ENCODE assay signal across 1 mouse cellular context in the genomic region with DNA sequence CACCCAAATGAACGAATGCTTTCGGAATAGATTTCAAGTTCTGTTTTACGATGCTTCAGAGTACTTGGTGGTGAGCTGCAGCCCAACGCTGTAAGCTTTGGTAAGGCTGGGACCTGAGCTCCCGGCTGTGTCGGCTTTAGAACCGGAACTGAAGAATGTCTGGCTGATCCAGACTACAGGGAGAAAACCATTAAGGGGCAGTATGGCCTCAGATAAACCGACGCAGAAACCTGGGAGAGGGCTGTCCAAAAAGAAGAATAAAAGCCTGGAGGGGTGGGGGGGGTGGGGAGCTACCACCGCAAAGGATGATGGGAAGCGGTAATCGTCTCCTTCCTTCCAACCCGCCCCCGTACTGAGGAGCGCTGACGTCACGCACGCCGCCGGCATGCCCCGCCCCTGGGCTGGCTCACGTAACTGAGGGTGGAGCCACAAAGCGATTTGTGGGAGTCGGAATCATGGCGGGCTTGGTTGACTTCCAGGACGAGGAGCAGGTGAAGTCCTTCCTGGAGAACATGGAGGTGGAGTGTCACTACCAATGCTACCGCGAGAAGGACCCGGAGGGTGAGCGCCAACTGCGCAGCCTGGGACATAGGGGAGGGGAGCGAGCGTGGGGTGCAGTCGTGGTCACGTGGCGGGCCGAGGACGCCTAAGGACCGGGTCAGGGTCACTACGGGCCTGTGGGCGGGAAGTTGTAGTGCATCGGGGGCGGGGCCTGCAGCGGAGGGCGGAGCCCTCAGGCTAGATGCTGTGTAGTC.
TF ChIP-seq lines count a peak whose summit lies in the region.

TSS of gene Coa7 (plus strand) at position 411 of the 755 bp plus-strand sequence.

TF ChIP-seq in MEL, 35 proteins besides CTCF, POLR2A, EP300 and RAD21 (continued from another document):
- TF ChIP-seq ELF1 (IDR thresholded peaks at IDR 0.05; ENCODE audit: low read depth, low read length) (peak; percentile 34; the same call in 1 of the 2 replicates), MXI1 (IDR thresholded peaks at IDR 0.05; ENCODE audit: low read depth, low read length) (peak; percentile 98), ZC3H11A (IDR thresholded peaks at IDR 0.05; ENCODE audit: low read depth, low read length) (no peak), ZKSCAN1 (IDR thresholded peaks at IDR 0.05; ENCODE audit: low read depth, low read length) (no peak), CHD1 (IDR thresholded peaks at IDR 0.05; ENCODE audit: low read depth, low read length) (no peak), JUND (IDR thresholded peaks at IDR 0.05; ENCODE audit: low read depth, low read length) (no peak), MYB (IDR thresholded peaks at IDR 0.05; ENCODE audit: low read depth, low read length) (no peak), TCF12 (IDR thresholded peaks at IDR 0.05; ENCODE audit: low read depth, low read length) (peak; percentile 48; the same call in 1 of the 2 replicates), MAZ (IDR thresholded peaks at IDR 0.05; ENCODE audit: low read depth, low read length) (peak; percentile 60; the same call in 1 of the 2 replicates), GABPA (IDR thresholded peaks at IDR 0.05; ENCODE audit: low read depth, low read length) (no peak), HCFC1 (IDR thresholded peaks at IDR 0.05; ENCODE audit: low read depth, low read length) (peak; percentile 77), KAT2A (conservative IDR thresholded peaks at IDR 0.05; ENCODE audit: low read depth, low read length) (no peak; the same call in 1 of the 2 replicates), E2F4 (IDR thresholded peaks at IDR 0.05; ENCODE audit: borderline replicate concordance, low read depth, low read length) (0 out of 2 replicates have a peak, but pooled peaks have one; percentile 21), ETS1 (IDR thresholded peaks at IDR 0.05; ENCODE audit: low read depth, low read length) (peak; percentile 66; the same call in 1 of the 2 replicates), TAL1 (IDR thresholded peaks at IDR 0.05; ENCODE audit: low read length) (no peak), GATA1 (IDR thresholded peaks at IDR 0.05; ENCODE audit: low read depth, low read length) (no peak), MAFK (IDR thresholded peaks at IDR 0.05; ENCODE audit: borderline replicate concordance, low read depth, low read length) (no peak)
TF ChIP-seq in MEL: peak in this region for 18.
